In genomic region chr3:94413031-94413679, GRCm38 (mm10) we compare ENCODE assay signal across 8 mouse cellular contexts. TPM values are rescaled to one million over a fixed set of nuclear protein-coding genes. Genes with fewer than 3 reads are reported as not detected.
DNase-seq lines count a peak whose midpoint lies in the region; ATAC-seq and TF ChIP-seq lines count a peak whose summit lies in the region.

Gene Tdrkh, plus strand, starts transcription at chr3:94413273.

- H3K36me3 ChIP-seq in forebrain, embryonic 15.5 days, result no peaks in the 10 kb centered on the region
- H3K36me3 ChIP-seq in liver, embryonic 16.5 days (ENCODE audit: control insufficient read depth, insufficient read depth), result no peaks in the 10 kb centered on the region
- no peaks in the 10 kb centered on the region for H3K36me3 ChIP-seq in neural tube, embryonic 12.5 days
- H3K36me3 ChIP-seq in stomach, postnatal 0 days (ENCODE audit: control insufficient read depth, insufficient read depth, low read length), result no peaks in the 10 kb centered on the region

- peak within 1 kb of the TSS; percentile 84 for H3K27ac ChIP-seq in forebrain, embryonic 15.5 days (replicated peaks)
- no peak within 1 kb of the TSS for H3K27ac ChIP-seq in liver, embryonic 16.5 days (ENCODE audit: low read length)
- no peak within 1 kb of the TSS for H3K27ac ChIP-seq in neural tube, embryonic 12.5 days
- no peak within 1 kb of the TSS for H3K27ac ChIP-seq in stomach, postnatal 0 days (replicated peaks)

- peak within 1 kb of the TSS; percentile 78 for H3K9ac ChIP-seq in forebrain, embryonic 15.5 days (replicated peaks)
- peak within 1 kb of the TSS; percentile 59 for H3K9ac ChIP-seq in liver, embryonic 16.5 days (ENCODE audit: low read depth, low read length)
- peak within 1 kb of the TSS; percentile 59 for H3K9ac ChIP-seq in neural tube, embryonic 12.5 days
- peak within 1 kb of the TSS; percentile 38; the same call in 1 of the 2 replicates for H3K9ac ChIP-seq in stomach, postnatal 0 days (ENCODE audit: low read length)

- intact Hi-C loops in heart, postnatal 14 days (cut with DNase I), result no loop called here

- 5% methylated on average over 52 of the region's 52 CpGs for WGBS in forebrain, embryonic 15.5 days
- WGBS in large intestine, adult 2 months, result 10% methylated on average over 52 of the region's 52 CpGs
- WGBS in liver, embryonic 16.5 days (ENCODE audit: insufficient replicate concordance), result 8% methylated on average over 52 of the region's 52 CpGs
- 7% methylated on average over 52 of the region's 52 CpGs for WGBS in neural tube, embryonic 12.5 days
- 11% methylated on average over 52 of the region's 52 CpGs for WGBS in stomach, postnatal 0 days

- peak within 1 kb of the TSS; percentile 90 for H3K4me2 ChIP-seq in forebrain, embryonic 15.5 days (replicated peaks)
- peak within 1 kb of the TSS; percentile 85 for H3K4me2 ChIP-seq in liver, embryonic 16.5 days (ENCODE audit: low read depth, low read length)
- peak within 1 kb of the TSS; percentile 91 for H3K4me2 ChIP-seq in neural tube, embryonic 12.5 days (replicated peaks)
- H3K4me2 ChIP-seq in stomach, postnatal 0 days (replicated peaks; ENCODE audit: low read depth), result peak within 1 kb of the TSS; percentile 77

- peak; percentile 48 for TF ChIP-seq EP300 in stomach, postnatal 0 days (optimal IDR thresholded peaks at IDR 0.05)

- H3K4me3 ChIP-seq in forebrain, embryonic 15.5 days, result peak within 1 kb of the TSS; percentile 74
- H3K4me3 ChIP-seq in liver, embryonic 16.5 days (ENCODE audit: low read depth, low read length), result peak within 1 kb of the TSS; percentile 65
- peak within 1 kb of the TSS; percentile 51 for H3K4me3 ChIP-seq in neural tube, embryonic 12.5 days
- H3K4me3 ChIP-seq in stomach, postnatal 0 days (ENCODE audit: low read depth, low read length), result peak within 1 kb of the TSS; percentile 44

- peak; percentile 54 for TF ChIP-seq CTCF in stomach, postnatal 0 days (IDR thresholded peaks at IDR 0.05; ENCODE audit: low read depth)

- ATAC-seq in forebrain, embryonic 15.5 days (replicated peaks), result peak; percentile 99
- peak; percentile 98 for ATAC-seq in liver, embryonic 16.5 days (ENCODE audit: low read depth)
- peak; percentile 99 for ATAC-seq in neural tube, embryonic 12.5 days (ENCODE audit: low FRiP score, low read depth)
- peak; percentile 100 for ATAC-seq in stomach, postnatal 0 days (ENCODE audit: low FRiP score, low TSS enrichment)

- H3K27me3 ChIP-seq in forebrain, embryonic 15.5 days, result no peaks in the 10 kb centered on the region
- no peaks in the 10 kb centered on the region for H3K27me3 ChIP-seq in liver, embryonic 16.5 days (ENCODE audit: control insufficient read depth, insufficient read depth, low read depth, low read length)
- H3K27me3 ChIP-seq in neural tube, embryonic 12.5 days (replicated peaks), result no peaks in the 10 kb centered on the region
- no peaks in the 10 kb centered on the region for H3K27me3 ChIP-seq in stomach, postnatal 0 days (ENCODE audit: control insufficient read depth, insufficient read depth, low read length)

- H3K4me1 ChIP-seq in forebrain, embryonic 15.5 days, result peaks cover 17% of the 10 kb centered on the region
- H3K4me1 ChIP-seq in liver, embryonic 16.5 days (ENCODE audit: control insufficient read depth, low read depth, low read length), result peaks cover 7% of the 10 kb centered on the region
- peaks cover 5% of the 10 kb centered on the region for H3K4me1 ChIP-seq in neural tube, embryonic 12.5 days
- peaks cover 4% of the 10 kb centered on the region; the same call in 1 of the 2 replicates for H3K4me1 ChIP-seq in stomach, postnatal 0 days (replicated peaks; ENCODE audit: control insufficient read depth, insufficient read depth)

- no peaks in the 10 kb centered on the region for H3K9me3 ChIP-seq in forebrain, embryonic 15.5 days
- no peaks in the 10 kb centered on the region for H3K9me3 ChIP-seq in liver, embryonic 16.5 days (replicated peaks; ENCODE audit: control insufficient read depth, low read length)
- H3K9me3 ChIP-seq in neural tube, embryonic 12.5 days, result no peaks in the 10 kb centered on the region
- no peaks in the 10 kb centered on the region for H3K9me3 ChIP-seq in stomach, postnatal 0 days (ENCODE audit: control insufficient read depth, low read length)

- DNase-seq in ES-CJ7 (ENCODE audit: low read depth, low spot score), result peak; percentile 97
- DNase-seq in cerebellum, adult 18-20 months, result peak; percentile 96 to 99
- DNase-seq in heart, postnatal 14 days, result peak; percentile 90 to 92
- peak; percentile 82 for DNase-seq in large intestine, adult 2 months (ENCODE audit: low read depth, low spot score)
- peak; percentile 96 for DNase-seq in stomach, postnatal 0 days (ENCODE audit: low spot score)

RNA-seq across cellular contexts. Expression of gene Tdrkh, which starts in this region (rescaled TPM):
- polyA plus RNA-seq in forebrain, embryonic 15.5 days (2015; fragmentation: Nextera tagmentation; extraction: Ambion mirVana), result 65.3 and 65.9 TPM in 2 replicates
- 1 to 10 TPM; 3.8 to 4.8 TPM for total RNA-seq in heart, postnatal 14 days (2021)
- polyA plus RNA-seq in large intestine, adult 2 months (2012; rRNA removed), result 0.12 and 0.23 TPM in 2 replicates
- polyA plus RNA-seq in liver, embryonic 16.5 days (2015; fragmentation: Nextera tagmentation; extraction: Ambion mirVana), result 8.1 and 9.6 TPM in 2 replicates
- 47.3 and 55.5 TPM in 2 replicates for polyA plus RNA-seq in neural tube, embryonic 12.5 days (2016; fragmentation: Nextera tagmentation; extraction: Ambion mirVana)
- polyA plus RNA-seq in stomach, postnatal 0 days (2015; fragmentation: Nextera tagmentation; extraction: Ambion mirVana), result 3.8 and 4.0 TPM in 2 replicates

Comparison
In these comparisons a context has a peak if more than half of its experiments do, and no peak if none do; other contexts are left out.
1. Peak in DNase-seq in large intestine, adult 2 months; RNA of the gene not detected or under 1 TPM.